ENCODE assay signal across 10 mouse cellular contexts in genomic region chr15:64622591-64622990, GRCm38 (mm10).
A peak's percentile ranks its signal among the peaks of the same experiment; 100 is the strongest.
DNase-seq lines count a peak whose midpoint lies in the region; ATAC-seq and TF ChIP-seq lines count a peak whose summit lies in the region.
"Had no signal": no experiment of that assay in that cellular context is flagged by ENCODE, and none has a peak within 500 bp of the region (broad histone marks: within the 10 kb centered on the region; RNA-seq: fewer than 3 reads in every experiment).

No protein-coding gene starts in this region.

- ATAC-seq in megakaryocyte-erythroid progenitor cell, adult 5-6 weeks (replicated peaks; ENCODE audit: low FRiP score, low TSS enrichment, poor library complexity, severe bottlenecking), result no peak

- no peaks in the 10 kb centered on the region for H3K4me1 ChIP-seq in lung, adult 2 months (ENCODE audit: control insufficient read depth, insufficient read depth, low read length)
- H3K4me1 ChIP-seq: lung, embryonic 15.5 days had no signal

- no peak overlapping the region for H3K4me3 ChIP-seq in lung, adult 2 months (replicated peaks; ENCODE audit: extremely low read depth, low read depth, low read length)
- H3K4me3 ChIP-seq: lung, embryonic 15.5 days had no signal

- no peak for TF ChIP-seq POLR2A in lung, adult 2 months (IDR thresholded peaks at IDR 0.05; ENCODE audit: borderline replicate concordance, extremely low read depth, low read depth, low read length)

- TF ChIP-seq CTCF in lung, adult 2 months (IDR thresholded peaks at IDR 0.05; ENCODE audit: insufficient read depth, low read length), result no peak

- DNase-seq in adrenal gland, adult (ENCODE audit: inconsistent age in 2 of 2, low spot score in 1 of 2), result peak; percentile 37 to 50
- DNase-seq in adrenal gland, postnatal 25 days, result no peak
- peak; percentile 8 for DNase-seq in lung, postnatal 10 days
- DNase-seq in lung, adult 2 months, result no peak
- DNase-seq in gastrocnemius, adult 18-20 months (ENCODE audit: low spot score), result peak; percentile 68
- peak; percentile 30 for DNase-seq in left cerebral cortex, postnatal 36 days (ENCODE audit: low spot score in 2 of 2)
- DNase-seq in ovary, postnatal 14 days (ENCODE audit: low spot score), result no peak
- DNase-seq: kidney, adult 9 months had no signal

- WGBS in lung, adult 2 months, result 64% methylated on average over 4 of the region's 4 CpGs

- intact Hi-C loops in left cerebral cortex, postnatal 36 days (cut with DNase I), result loop anchor here (10.0 kb wide), 1 partner anchor 488 kb away; no protein-coding TSS in a partner anchor

Comparison
In these comparisons a context has a peak if more than half of its experiments do, and no peak if none do; other contexts are left out.
1. DNase-seq: peak in adrenal gland, adult (2 of 2), lung, postnatal 10 days (single experiment), gastrocnemius, adult 18-20 months (single experiment) and left cerebral cortex, postnatal 36 days (2 of 2); none in adrenal gland, postnatal 25 days (single experiment), lung, adult 2 months (single experiment) and ovary, postnatal 14 days (single experiment).